Mouse (Mus musculus) C2C12 (cell line): Measurements from ENCODE around the gene Isg20l2.

ENCODE experiments used
- CTCF ChIP-seq: IDR thresholded peaks from one replicate; pipeline ENCODE4 v1.5.1; 2011; ENCODE audit not compliant: control insufficient read depth, insufficient read depth, insufficient read length
- MYOG ChIP-seq: IDR thresholded peaks from one replicate; pipeline ENCODE4 v1.6.1; 2011; ENCODE audit not compliant: control insufficient read depth, insufficient read length; ENCODE audit errors: extremely low read depth

GRCm38 (mm10) chr3:87899266-87899665 is 30.8 kb upstream of the Isg20l2 start:
- TF ChIP-seq CTCF (no peak), MYOG (no peak)
